Mouse (Mus musculus): Measurements from ENCODE around the gene Dmwd.

- TF ChIP-seq CTCF (IDR thresholded peaks at IDR 0.05; ENCODE audit: extremely low read depth, insufficient read depth, insufficient read length, insufficient replicate concordance): no peak
- no peak for TF ChIP-seq POLR2A (IDR thresholded peaks at IDR 0.05; ENCODE audit: low read depth, low read length)
Observed at GRCm38 (mm10) chr7:19074494-19074893, 1.5 kb upstream of the Dmwd start.

All from spleen, adult 2 months (tissue).